Mouse (Mus musculus): ENCODE data around the gene Pofut2. TPM values are rescaled to one million over a fixed set of nuclear protein-coding genes. Genes with fewer than 3 reads are reported as not detected.

Pofut2 gene
- polyA plus RNA-seq, 1 experiment from 2014 or later: 132 TPM

DNA sequence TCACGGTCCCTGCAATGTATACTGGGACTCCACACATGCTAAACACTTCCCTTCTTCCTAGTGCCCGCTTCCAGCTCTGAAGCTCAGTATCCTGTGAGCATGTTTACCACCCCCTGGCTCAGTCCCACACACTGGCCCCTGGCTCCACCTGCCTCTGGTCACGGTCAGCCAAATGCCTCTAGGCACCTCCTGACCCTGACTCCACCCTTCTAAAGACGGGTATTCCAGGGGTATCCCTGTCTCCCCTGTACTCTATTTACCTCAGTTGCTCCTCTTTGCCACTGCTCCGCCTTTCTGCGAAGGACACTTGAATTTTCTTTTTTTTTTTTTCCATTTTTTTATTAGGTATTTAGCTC, 31.7 kb upstream of the Pofut2 start:
- 59% methylated on average over 6 of the region's 6 CpGs for WGBS
- no peak overlapping the region for H3K9ac ChIP-seq (ENCODE audit: low read length)
- peaks cover 24% of the 10 kb centered on the region for H3K4me1 ChIP-seq (replicated peaks; ENCODE audit: control insufficient read depth, insufficient read depth, low read length)
- no peaks in the 10 kb centered on the region for H3K27me3 ChIP-seq (ENCODE audit: control insufficient read depth, insufficient read depth, low read depth, low read length)
- ATAC-seq (ENCODE audit: low read depth): peak; percentile 26; the same call in 1 of the 2 replicates
- H3K4me2 ChIP-seq (ENCODE audit: low read depth, low read length): no peak overlapping the region
- H3K4me3 ChIP-seq (ENCODE audit: low read length): no peak overlapping the region
- peak overlapping the region; percentile 87 for H3K27ac ChIP-seq (ENCODE audit: low read length)
- no peaks in the 10 kb centered on the region for H3K36me3 ChIP-seq (ENCODE audit: control insufficient read depth, insufficient read depth, low read length)
- H3K9me3 ChIP-seq (ENCODE audit: control insufficient read depth, low read length): no peaks in the 10 kb centered on the region

DNA sequence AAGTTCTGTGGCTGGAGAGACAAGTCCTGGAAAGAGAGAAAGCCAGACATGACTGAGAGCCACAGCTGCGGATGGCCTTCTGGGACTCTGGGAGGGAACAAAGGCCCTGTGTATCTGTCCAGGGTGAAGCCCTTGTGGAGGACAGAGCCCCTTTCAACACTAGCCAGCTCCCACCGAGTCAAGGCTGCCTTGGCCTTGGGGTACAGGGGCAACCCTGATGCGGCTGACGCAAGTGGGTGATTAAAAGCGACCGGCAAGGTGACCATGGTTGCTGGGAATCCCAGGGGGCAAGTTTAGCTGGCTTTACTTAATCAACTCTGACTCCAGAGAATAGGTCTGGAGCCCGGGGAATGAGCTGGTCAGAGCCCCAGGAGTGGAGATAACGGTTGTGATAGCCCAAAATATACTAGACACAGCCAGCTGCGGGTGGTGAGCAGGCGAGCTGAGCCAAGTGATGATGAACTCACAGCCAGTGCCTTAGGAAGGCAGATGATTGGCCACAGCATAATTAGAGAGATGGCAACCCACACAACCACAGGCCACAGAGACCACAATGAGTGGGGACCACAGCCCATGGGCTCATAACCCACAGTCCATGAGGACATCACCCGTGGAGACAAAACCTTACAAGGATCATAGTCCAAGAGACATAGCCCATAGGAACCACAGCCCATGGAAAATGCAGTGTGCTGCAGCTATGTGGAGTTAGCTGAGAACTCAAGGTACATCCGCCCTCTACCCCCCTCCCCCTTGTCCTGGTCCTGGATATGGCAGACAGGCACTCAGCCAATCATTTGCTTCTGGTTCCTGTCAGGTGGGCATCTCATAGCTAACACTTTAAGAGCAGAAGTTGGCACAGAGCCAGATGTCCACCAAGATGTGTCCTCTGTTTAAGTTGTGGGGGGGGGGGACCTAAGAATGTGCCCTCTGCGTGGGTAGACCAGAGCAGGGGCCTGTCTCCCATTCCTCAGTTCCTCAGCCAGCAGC, 29.1 kb upstream of the Pofut2 start:
- Histone ChIP-seq H3K27ac (ENCODE audit: low read length) (peak overlapping the region; percentile 15; the same call in 1 of the 2 replicates), H3K9ac (ENCODE audit: low read length) (no peak overlapping the region), H3K4me3 (ENCODE audit: low read length) (no peak overlapping the region), H3K4me1 (replicated peaks; ENCODE audit: control insufficient read depth, insufficient read depth, low read length) (peaks cover 24% of the 10 kb centered on the region), H3K4me2 (ENCODE audit: low read depth, low read length) (no peak overlapping the region), H3K9me3 (ENCODE audit: control insufficient read depth, low read length) (no peaks in the 10 kb centered on the region), H3K36me3 (ENCODE audit: control insufficient read depth, insufficient read depth, low read length) (no peaks in the 10 kb centered on the region), H3K27me3 (ENCODE audit: control insufficient read depth, insufficient read depth, low read depth, low read length) (no peaks in the 10 kb centered on the region)
- ATAC-seq (ENCODE audit: low read depth): peak; percentile 34; the same call in 1 of the 2 replicates
- WGBS: 56% methylated on average over 13 of the region's 13 CpGs

DNA sequence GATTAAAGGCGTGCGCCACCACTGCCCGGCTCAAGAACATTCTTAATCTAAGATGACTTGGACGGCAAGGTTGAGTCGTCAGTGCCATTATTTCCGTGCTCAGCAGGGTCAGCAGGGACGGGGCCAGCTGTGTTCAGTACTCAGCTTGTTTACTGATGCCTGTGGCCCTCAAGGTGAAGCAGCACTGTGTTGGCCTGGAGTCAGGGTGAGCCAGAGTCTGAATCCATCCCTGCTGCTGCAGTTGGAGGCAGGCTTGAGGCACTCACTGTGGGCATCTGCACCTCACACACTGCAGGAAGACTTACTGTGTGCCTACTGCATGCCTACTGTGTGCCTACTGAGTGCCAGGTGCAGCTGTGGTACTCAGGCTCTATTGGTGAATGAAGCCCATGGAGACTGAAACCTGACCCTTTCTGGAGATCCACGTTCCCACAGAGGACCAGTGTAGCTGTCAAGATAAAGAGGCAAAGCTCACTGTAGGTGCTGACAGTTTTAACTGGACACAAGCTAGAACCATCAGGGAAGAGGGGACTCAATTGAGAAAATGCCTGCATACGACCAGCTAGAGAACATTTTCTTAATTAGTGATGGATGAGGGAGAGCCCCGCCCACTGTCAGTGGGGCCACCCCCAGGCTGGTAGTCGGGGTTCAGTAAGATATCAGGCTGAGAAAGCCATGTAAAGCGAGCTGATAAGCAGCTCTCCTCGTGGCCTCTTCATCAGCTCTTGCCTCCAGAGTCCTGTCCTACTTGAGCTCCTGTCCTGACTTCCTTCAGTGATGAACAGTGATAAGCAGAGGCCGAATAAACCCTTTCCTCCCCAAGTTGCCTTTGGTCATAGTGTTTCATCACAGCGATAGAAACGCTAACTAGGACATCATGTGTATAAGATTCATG, 26.9 kb upstream of the Pofut2 start:
- WGBS: 45% methylated on average over 16 of the region's 16 CpGs
- Histone ChIP-seq H3K4me1 (replicated peaks; ENCODE audit: control insufficient read depth, insufficient read depth, low read length) (peaks cover 5% of the 10 kb centered on the region), H3K9me3 (ENCODE audit: control insufficient read depth, low read length) (no peaks in the 10 kb centered on the region)

DNA sequence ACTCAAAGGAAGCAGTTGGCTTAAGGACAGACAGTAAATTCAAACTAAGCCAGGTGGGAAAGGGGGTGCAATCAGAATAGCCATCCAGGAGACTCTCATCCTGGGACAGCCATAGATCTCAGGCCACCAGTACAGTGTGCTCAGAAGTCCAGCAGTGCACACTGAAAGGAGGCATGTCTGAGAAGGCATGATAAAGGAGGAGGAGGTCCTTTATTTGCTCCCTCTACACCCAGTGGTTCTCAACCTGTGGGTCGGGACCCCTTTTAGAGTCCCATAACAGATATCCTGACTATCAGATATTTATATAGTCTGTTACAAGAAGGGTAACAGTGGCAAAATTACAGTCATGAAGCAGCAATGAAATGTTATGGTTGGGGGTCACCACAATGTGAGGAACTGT, 25.8 kb upstream of the Pofut2 start:
- Histone ChIP-seq H3K4me3 (ENCODE audit: low read length) (no peak overlapping the region), H3K4me1 (replicated peaks; ENCODE audit: control insufficient read depth, insufficient read depth, low read length) (peaks cover 11% of the 10 kb centered on the region), H3K27me3 (ENCODE audit: control insufficient read depth, insufficient read depth, low read depth, low read length) (no peaks in the 10 kb centered on the region), H3K36me3 (ENCODE audit: control insufficient read depth, insufficient read depth, low read length) (no peaks in the 10 kb centered on the region), H3K4me2 (ENCODE audit: low read depth, low read length) (no peak overlapping the region), H3K9ac (ENCODE audit: low read length) (no peak overlapping the region), H3K9me3 (ENCODE audit: control insufficient read depth, low read length) (no peaks in the 10 kb centered on the region), H3K27ac (ENCODE audit: low read length) (no peak overlapping the region)
- no peak for ATAC-seq (ENCODE audit: low read depth)
- WGBS: 85% methylated on average over 1 of the region's 1 CpGs

More for the DNA sequence above, 26.9 kb upstream of the Pofut2 start:
- H3K27me3 ChIP-seq (ENCODE audit: control insufficient read depth, insufficient read depth, low read depth, low read length): no peaks in the 10 kb centered on the region
- H3K4me3 ChIP-seq (ENCODE audit: low read length): no peak overlapping the region
- no peak overlapping the region for H3K27ac ChIP-seq (ENCODE audit: low read length)
- no peak overlapping the region for H3K4me2 ChIP-seq (ENCODE audit: low read depth, low read length)
- no peaks in the 10 kb centered on the region for H3K36me3 ChIP-seq (ENCODE audit: control insufficient read depth, insufficient read depth, low read length)
- no peak overlapping the region for H3K9ac ChIP-seq (ENCODE audit: low read length)
- ATAC-seq (ENCODE audit: low read depth): no peak

DNA sequence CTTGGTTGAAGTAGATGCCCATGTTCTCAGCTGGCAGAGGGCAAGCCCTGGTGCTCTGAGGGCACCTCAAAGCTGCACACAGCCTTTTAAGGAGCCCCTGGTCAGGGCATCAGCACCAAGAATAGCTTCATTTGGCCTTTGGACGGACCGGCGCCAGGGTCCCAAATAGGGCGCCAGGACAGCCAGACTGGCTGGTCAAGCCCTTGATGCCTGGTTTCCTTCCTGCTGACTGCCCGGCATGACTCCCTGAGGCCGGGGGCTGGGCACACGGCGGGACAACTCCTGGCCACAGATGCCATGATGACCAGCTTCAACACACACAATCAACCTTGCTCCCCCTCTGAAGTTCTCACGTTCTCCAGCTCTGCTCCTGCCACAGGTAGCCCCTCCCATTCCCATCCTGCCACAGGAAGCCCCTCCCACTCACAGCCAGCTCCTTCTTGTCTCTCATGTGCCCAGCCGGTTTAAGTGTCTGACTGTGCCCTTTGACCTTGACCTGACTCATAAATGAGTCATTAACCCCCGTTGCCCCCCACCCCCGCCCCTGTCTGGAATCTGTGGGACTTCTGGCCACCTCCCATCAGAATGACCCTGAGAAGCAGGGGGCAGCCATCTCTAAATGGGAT, 23.9 kb upstream of the Pofut2 start:
- no peak overlapping the region for H3K4me2 ChIP-seq (ENCODE audit: low read depth, low read length)
- no peak overlapping the region for H3K9ac ChIP-seq (ENCODE audit: low read length)
- 66% methylated on average over 12 of the region's 12 CpGs for WGBS
- H3K4me1 ChIP-seq (replicated peaks; ENCODE audit: control insufficient read depth, insufficient read depth, low read length): peaks cover 8% of the 10 kb centered on the region; the same call in 1 of the 2 replicates
- H3K9me3 ChIP-seq (ENCODE audit: control insufficient read depth, low read length): no peaks in the 10 kb centered on the region
- H3K36me3 ChIP-seq (ENCODE audit: control insufficient read depth, insufficient read depth, low read length): no peaks in the 10 kb centered on the region
- ATAC-seq (ENCODE audit: low read depth): no peak
- H3K27ac ChIP-seq (ENCODE audit: low read length): no peak overlapping the region
- no peak overlapping the region for H3K4me3 ChIP-seq (ENCODE audit: low read length)
- H3K27me3 ChIP-seq (ENCODE audit: control insufficient read depth, insufficient read depth, low read depth, low read length): no peaks in the 10 kb centered on the region

DNA sequence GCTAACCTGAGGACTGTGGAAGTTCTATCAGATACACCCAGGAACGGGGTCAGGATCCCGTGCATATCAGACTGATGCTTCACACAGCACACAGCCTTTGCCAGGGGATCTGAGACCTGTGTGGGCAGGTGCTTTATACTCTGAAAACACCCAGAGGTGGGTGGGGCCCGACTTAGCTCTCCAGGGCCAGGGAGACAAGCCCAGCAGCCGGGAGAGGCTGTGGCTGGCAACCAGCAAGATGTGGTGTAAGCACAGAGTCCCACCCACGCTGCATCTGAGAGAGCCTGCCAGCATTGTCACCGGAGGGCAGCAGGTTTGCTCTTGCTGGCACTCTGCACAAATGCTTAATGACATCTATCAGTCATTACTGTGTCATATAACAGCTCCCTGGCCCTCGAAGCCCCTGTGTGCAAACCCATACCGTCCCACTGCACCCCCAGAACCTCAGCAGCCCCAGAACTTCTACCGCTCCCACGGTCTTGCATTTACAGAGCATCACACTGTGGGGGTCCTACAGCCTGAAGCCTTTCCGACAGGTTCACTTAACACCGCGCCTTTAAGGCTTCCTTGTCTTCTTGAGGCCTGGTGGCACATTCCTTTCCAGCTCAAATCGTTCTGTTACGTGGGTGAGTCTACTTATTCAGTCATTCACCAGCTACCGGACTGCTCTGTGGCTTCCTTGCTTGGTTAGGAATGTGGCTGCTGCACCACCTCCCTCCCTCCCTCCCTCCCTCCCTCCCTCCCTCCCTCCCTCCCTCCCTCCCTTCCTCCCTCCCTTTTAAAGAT, 21.0 kb upstream of the Pofut2 start:
- Histone ChIP-seq H3K9ac (ENCODE audit: low read length) (no peak overlapping the region; the same call in 1 of the 2 replicates), H3K4me1 (replicated peaks; ENCODE audit: control insufficient read depth, insufficient read depth, low read length) (peaks cover 15% of the 10 kb centered on the region), H3K27me3 (ENCODE audit: control insufficient read depth, insufficient read depth, low read depth, low read length) (no peaks in the 10 kb centered on the region), H3K27ac (ENCODE audit: low read length) (peak overlapping the region; percentile 58), H3K4me2 (ENCODE audit: low read depth, low read length) (no peak overlapping the region), H3K9me3 (ENCODE audit: control insufficient read depth, low read length) (no peaks in the 10 kb centered on the region), H3K36me3 (ENCODE audit: control insufficient read depth, insufficient read depth, low read length) (no peaks in the 10 kb centered on the region), H3K4me3 (ENCODE audit: low read length) (no peak overlapping the region)
- WGBS: 52% methylated on average over 16 of the region's 16 CpGs
- ATAC-seq (ENCODE audit: low read depth): peak; percentile 60; the same call in 1 of the 2 replicates

GRCm38 (mm10) chr10:77240764-77241163, 18.3 kb upstream of the Pofut2 start:
- Histone ChIP-seq H3K9me3 (ENCODE audit: control insufficient read depth, low read length) (no peaks in the 10 kb centered on the region), H3K4me3 (ENCODE audit: low read length) (no peak overlapping the region), H3K36me3 (ENCODE audit: control insufficient read depth, insufficient read depth, low read length) (no peaks in the 10 kb centered on the region), H3K9ac (ENCODE audit: low read length) (no peak overlapping the region), H3K27me3 (ENCODE audit: control insufficient read depth, insufficient read depth, low read depth, low read length) (no peaks in the 10 kb centered on the region), H3K27ac (ENCODE audit: low read length) (no peak overlapping the region), H3K4me1 (replicated peaks; ENCODE audit: control insufficient read depth, insufficient read depth, low read length) (peaks cover 25% of the 10 kb centered on the region), H3K4me2 (ENCODE audit: low read depth, low read length) (no peak overlapping the region)
- ATAC-seq (ENCODE audit: low read depth): no peak
- 34% methylated on average over 8 of the region's 8 CpGs for WGBS

DNA sequence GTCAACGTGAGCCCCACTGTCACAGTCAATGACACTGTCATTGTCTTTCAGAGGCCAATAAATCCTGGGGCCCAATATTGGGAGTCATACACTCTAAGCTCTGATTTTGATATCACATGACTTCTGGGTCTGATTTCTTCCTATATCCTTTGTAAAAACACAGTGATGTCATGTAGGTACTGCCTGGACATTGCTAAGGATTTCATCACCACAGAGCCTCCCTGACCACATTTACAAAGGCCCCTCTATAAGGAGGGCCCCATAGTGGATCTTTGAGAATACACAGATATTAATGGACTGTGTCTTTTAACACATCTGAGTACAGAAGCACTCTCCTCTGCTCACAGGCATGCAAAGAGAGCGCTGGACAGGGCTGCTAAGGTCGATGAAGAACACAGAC, 16.6 kb upstream of the Pofut2 start:
- Histone ChIP-seq H3K4me3 (ENCODE audit: low read length) (no peak overlapping the region), H3K4me1 (replicated peaks; ENCODE audit: control insufficient read depth, insufficient read depth, low read length) (peaks cover 27% of the 10 kb centered on the region), H3K9me3 (ENCODE audit: control insufficient read depth, low read length) (no peaks in the 10 kb centered on the region), H3K9ac (ENCODE audit: low read length) (no peak overlapping the region), H3K27ac (ENCODE audit: low read length) (peak overlapping the region; percentile 68; the same call in 1 of the 2 replicates), H3K36me3 (ENCODE audit: control insufficient read depth, insufficient read depth, low read length) (no peaks in the 10 kb centered on the region), H3K27me3 (ENCODE audit: control insufficient read depth, insufficient read depth, low read depth, low read length) (no peaks in the 10 kb centered on the region), H3K4me2 (ENCODE audit: low read depth, low read length) (no peak overlapping the region)
- 73% methylated on average over 3 of the region's 3 CpGs for WGBS
- ATAC-seq (ENCODE audit: low read depth): no peak
